9 mouse cellular contexts compared by ENCODE assay signal in the genomic region with DNA sequence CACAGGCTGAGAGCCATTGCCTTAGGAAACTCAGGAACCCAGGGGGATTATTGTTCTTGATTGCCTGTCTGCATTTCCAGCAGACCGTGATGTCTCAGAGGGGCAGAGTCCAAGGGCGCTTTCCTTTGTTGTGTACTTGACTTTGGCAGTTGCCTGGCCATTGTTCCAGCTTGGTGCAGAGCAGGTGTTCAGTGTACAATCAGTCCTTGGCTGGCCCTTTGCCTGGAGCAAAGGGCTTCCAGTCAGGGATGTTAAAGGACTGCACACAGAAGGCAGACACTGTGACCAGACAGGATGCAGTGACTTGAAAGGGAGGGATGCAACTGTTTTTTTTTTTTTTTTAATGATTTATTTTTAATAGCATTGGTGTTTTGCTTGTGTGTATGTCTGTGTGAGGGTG. TPM values are rescaled to one million over a fixed set of nuclear protein-coding genes. Genes with fewer than 3 reads are reported as not detected.
A peak's percentile ranks its signal among the peaks of the same experiment; 100 is the strongest.
DNase-seq lines count a peak whose midpoint lies in the region; ATAC-seq and TF ChIP-seq lines count a peak whose summit lies in the region.
"Had no signal": no experiment of that assay in that cellular context is flagged by ENCODE, and none has a peak within 500 bp of the region (broad histone marks: within the 10 kb centered on the region; RNA-seq: fewer than 3 reads in every experiment).

No protein-coding gene starts in this region.

- H3K4me1 ChIP-seq in heart, embryonic 11.5 days (ENCODE audit: control insufficient read depth, insufficient read depth, low read length), result peaks cover 19% of the 10 kb centered on the region
- H3K4me1 ChIP-seq in heart, embryonic 15.5 days (replicated peaks), result peaks cover 73% of the 10 kb centered on the region
- peaks cover 29% of the 10 kb centered on the region for H3K4me1 ChIP-seq in midbrain, embryonic 15.5 days

- DNase-seq in heart, adult 18-20 months, result peak; percentile 83 to 94
- DNase-seq in kidney, postnatal 36 days, result peak; percentile 85 to 90
- no peak for DNase-seq in right cerebral cortex, postnatal 14 days

- no peaks in the 10 kb centered on the region for H3K9me3 ChIP-seq in heart, embryonic 11.5 days (replicated peaks; ENCODE audit: control insufficient read depth, low read length)
- H3K9me3 ChIP-seq in heart, embryonic 15.5 days (replicated peaks), result no peaks in the 10 kb centered on the region
- H3K9me3 ChIP-seq in midbrain, embryonic 15.5 days, result no peaks in the 10 kb centered on the region

- no peak overlapping the region for H3K4me2 ChIP-seq in heart, embryonic 11.5 days
- H3K4me2 ChIP-seq in heart, embryonic 15.5 days, result no peak overlapping the region
- no peak overlapping the region for H3K4me2 ChIP-seq in midbrain, embryonic 15.5 days

- no peak overlapping the region for H3K9ac ChIP-seq in heart, embryonic 11.5 days (ENCODE audit: low read depth, low read length)
- H3K9ac ChIP-seq in heart, embryonic 15.5 days, result no peak overlapping the region
- no peak overlapping the region for H3K9ac ChIP-seq in midbrain, embryonic 15.5 days

- no peaks in the 10 kb centered on the region for H3K79me3 ChIP-seq in C2C12 (ENCODE audit: low read depth)

- no peak for TF ChIP-seq CTCF in C2C12 (IDR thresholded peaks at IDR 0.05; ENCODE audit: control insufficient read depth, insufficient read depth, insufficient read length)

- no peaks in the 10 kb centered on the region for H3K79me2 ChIP-seq in C2C12 (ENCODE audit: control insufficient read depth, insufficient read depth)

- ATAC-seq in heart, embryonic 11.5 days (replicated peaks; ENCODE audit: insufficient number of reproducible peaks, low FRiP score, low TSS enrichment), result no peak
- no peak for ATAC-seq in heart, embryonic 15.5 days (replicated peaks; ENCODE audit: insufficient number of reproducible peaks, insufficient read depth, low FRiP score, low read depth)
- ATAC-seq in midbrain, embryonic 15.5 days (replicated peaks), result no peak
- ATAC-seq in monocyte, adult 5-6 weeks (replicated peaks; ENCODE audit: insufficient number of reproducible peaks, low FRiP score, low TSS enrichment, poor library complexity, severe bottlenecking), result no peak

- H3ac ChIP-seq in C2C12 (ENCODE audit: control insufficient read depth, insufficient read length, low read depth), result no peak overlapping the region

- no peak overlapping the region for H3K4me3 ChIP-seq in heart, embryonic 11.5 days (ENCODE audit: low read depth, low read length)
- no peak overlapping the region for H3K4me3 ChIP-seq in C2C12 (ENCODE audit: insufficient read depth, poor library complexity, severe bottlenecking)
- no peak overlapping the region for H3K4me3 ChIP-seq in heart, embryonic 15.5 days
- H3K4me3 ChIP-seq in midbrain, embryonic 15.5 days, result no peak overlapping the region
- H3K4me3 ChIP-seq: megakaryocyte, embryonic 14.5 days had no signal

- no peak overlapping the region for H3K27ac ChIP-seq in heart, embryonic 11.5 days (ENCODE audit: low read depth, low read length)
- H3K27ac ChIP-seq in heart, embryonic 15.5 days, result peak overlapping the region; percentile 84; the same call in 1 of the 2 replicates
- no peak overlapping the region for H3K27ac ChIP-seq in midbrain, embryonic 15.5 days

- no peaks in the 10 kb centered on the region for H3K36me3 ChIP-seq in heart, embryonic 11.5 days (ENCODE audit: control insufficient read depth, insufficient read depth, low read length)
- H3K36me3 ChIP-seq in C2C12 (ENCODE audit: control insufficient read depth, insufficient read depth), result no peaks in the 10 kb centered on the region
- no peaks in the 10 kb centered on the region for H3K36me3 ChIP-seq in heart, embryonic 15.5 days
- H3K36me3 ChIP-seq in midbrain, embryonic 15.5 days (replicated peaks), result no peaks in the 10 kb centered on the region

- whole genome bisulfite sequencing in heart, embryonic 11.5 days (ENCODE audit: insufficient replicate concordance), result 78% methylated on average over 2 of the region's 2 CpGs
- WGBS in heart, embryonic 15.5 days, result 48% methylated on average over 2 of the region's 2 CpGs
- WGBS in midbrain, embryonic 15.5 days, result 50% methylated on average over 2 of the region's 2 CpGs

- 0 out of 2 replicates have a peak, but pooled peaks cover 2% of the 10 kb centered on the region for H3K27me3 ChIP-seq in heart, embryonic 11.5 days (ENCODE audit: control insufficient read depth, insufficient read depth, low read length)
- no peaks in the 10 kb centered on the region for H3K27me3 ChIP-seq in C2C12 (ENCODE audit: control insufficient read depth, insufficient read depth, insufficient read length)
- no peaks in the 10 kb centered on the region for H3K27me3 ChIP-seq in heart, embryonic 15.5 days
- no peaks in the 10 kb centered on the region for H3K27me3 ChIP-seq in midbrain, embryonic 15.5 days (replicated peaks)
- H3K27me3 ChIP-seq: megakaryocyte, embryonic 14.5 days had no signal

TF ChIP-seq in C2C12, 6 proteins besides CTCF, POLR2A, EP300 and RAD21:
- TF ChIP-seq USF1 (IDR thresholded peaks at IDR 0.05; ENCODE audit: low read depth) (no peak), MYOD1 (IDR thresholded peaks at IDR 0.05; ENCODE audit: control insufficient read depth, insufficient read length, low read depth) (peak; percentile 3)

RNA-seq across cellular contexts. Expression of gene Ddit4, which starts 20.9 kb away (rescaled TPM):
- 100 to 1,000 TPM; 158 to 190 TPM for total RNA-seq in heart, adult 18-20 months (2021)
- polyA plus RNA-seq in heart, embryonic 11.5 days (2014; fragmentation: Nextera tagmentation; extraction: Ambion mirVana), result 1.9 and 3.4 TPM in 2 replicates
- 62.7 TPM for polyA plus RNA-seq in C2C12 (2012; fragmentation: generic; extraction: Trizol)
- polyA plus RNA-seq in heart, embryonic 15.5 days (2015; fragmentation: Nextera tagmentation; extraction: Ambion mirVana), result 22.7 and 33.4 TPM in 2 replicates
- 52.6 and 59.4 TPM in 2 replicates for polyA plus RNA-seq in midbrain, embryonic 15.5 days (2015; fragmentation: Nextera tagmentation; extraction: Ambion mirVana)
- 29.5 to 34.2 TPM (median 34.2 TPM) in 3 replicates for total RNA-seq in monocyte, adult 5-6 weeks (2017)

RNA-seq across cellular contexts. Expression of gene Ascc1, which starts 30.1 kb away (rescaled TPM):
- 10 to 100 TPM; 23.2 to 25.9 TPM for total RNA-seq in heart, adult 18-20 months (2021)
- polyA plus RNA-seq in heart, embryonic 11.5 days (2014; fragmentation: Nextera tagmentation; extraction: Ambion mirVana), result 34.5 and 36.2 TPM in 2 replicates
- polyA plus RNA-seq in C2C12 (2012; fragmentation: generic; extraction: Trizol), result 24.1 TPM
- polyA plus RNA-seq in heart, embryonic 15.5 days (2015; fragmentation: Nextera tagmentation; extraction: Ambion mirVana), result 36.1 and 40.6 TPM in 2 replicates
- 47.4 and 48.7 TPM in 2 replicates for polyA plus RNA-seq in midbrain, embryonic 15.5 days (2015; fragmentation: Nextera tagmentation; extraction: Ambion mirVana)
- 13.0 to 19.4 TPM (median 18.4 TPM) in 3 replicates for total RNA-seq in monocyte, adult 5-6 weeks (2017)

RNA-seq across cellular contexts. Expression of gene Anapc16, which starts 30.4 kb away (rescaled TPM):
- total RNA-seq in heart, adult 18-20 months (2021), result 10 to 100 TPM; 73.8 to 84.0 TPM
- polyA plus RNA-seq in heart, embryonic 11.5 days (2014; fragmentation: Nextera tagmentation; extraction: Ambion mirVana), result 70.6 and 84.1 TPM in 2 replicates
- polyA plus RNA-seq in C2C12 (2012; fragmentation: generic; extraction: Trizol), result 104 TPM
- 85.4 and 92.2 TPM in 2 replicates for polyA plus RNA-seq in heart, embryonic 15.5 days (2015; fragmentation: Nextera tagmentation; extraction: Ambion mirVana)
- 106 and 109 TPM in 2 replicates for polyA plus RNA-seq in midbrain, embryonic 15.5 days (2015; fragmentation: Nextera tagmentation; extraction: Ambion mirVana)
- total RNA-seq in monocyte, adult 5-6 weeks (2017), result 69.0 to 89.0 TPM (median 82.7 TPM) in 3 replicates
